Mouse (Mus musculus): ENCODE results near the gene Cep41. TPM values are rescaled to one million over a fixed set of nuclear protein-coding genes. Genes with fewer than 3 reads are reported as not detected.

The Cep41 gene
- total RNA-seq, 2 experiments from 2014 or later: 0.77 to 3.5 TPM

DNA sequence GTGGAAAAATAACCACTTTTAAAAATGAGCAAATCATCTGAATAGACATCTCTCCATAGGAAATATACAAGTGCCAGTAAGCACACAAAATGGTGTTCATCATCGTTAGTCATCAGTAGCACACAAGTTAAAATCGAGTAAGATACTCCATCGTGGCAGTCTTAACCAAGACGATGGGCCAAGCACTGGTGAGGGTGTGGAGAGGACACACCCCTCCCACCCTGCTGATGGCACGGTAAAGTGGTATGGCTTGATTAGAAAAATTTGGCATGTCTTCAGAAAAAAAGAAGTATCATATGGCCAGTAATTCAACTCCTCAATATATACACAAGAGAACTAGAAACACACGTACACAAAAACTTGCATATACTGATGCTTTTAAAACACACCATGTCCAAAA lies 17.0 kb downstream of the Cep41 start:
- peak; percentile 89 for ATAC-seq (replicated peaks; ENCODE audit: low FRiP score, poor library complexity, severe bottlenecking)

DNA sequence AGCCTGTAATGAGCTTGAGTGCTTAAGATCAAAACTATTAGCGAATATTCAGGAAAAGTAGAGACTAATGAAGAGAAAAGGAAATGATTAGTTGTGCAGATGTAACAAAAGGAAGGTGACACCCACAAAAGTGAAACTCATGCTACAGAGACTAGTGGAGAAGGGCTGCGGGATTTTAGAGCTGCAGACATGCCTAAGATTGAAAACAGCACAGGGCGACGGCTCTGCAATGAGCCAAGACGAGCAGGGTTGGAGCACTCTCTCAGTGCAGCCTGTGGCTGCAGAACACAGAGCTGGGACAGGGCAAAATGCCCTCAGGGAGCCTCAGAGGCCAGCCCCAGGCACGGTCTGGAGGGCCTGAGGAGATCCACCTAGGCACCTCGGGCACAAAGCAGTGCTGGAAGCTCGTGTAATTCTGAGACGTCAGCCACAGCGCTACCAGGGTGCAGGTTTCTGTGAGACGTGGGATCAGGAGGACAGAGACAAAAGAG lies 18.2 kb downstream of the Cep41 start:
- ATAC-seq (replicated peaks; ENCODE audit: low FRiP score, poor library complexity, severe bottlenecking): 0 out of 2 replicates have a peak, but pooled peaks have one; percentile 37

DNA sequence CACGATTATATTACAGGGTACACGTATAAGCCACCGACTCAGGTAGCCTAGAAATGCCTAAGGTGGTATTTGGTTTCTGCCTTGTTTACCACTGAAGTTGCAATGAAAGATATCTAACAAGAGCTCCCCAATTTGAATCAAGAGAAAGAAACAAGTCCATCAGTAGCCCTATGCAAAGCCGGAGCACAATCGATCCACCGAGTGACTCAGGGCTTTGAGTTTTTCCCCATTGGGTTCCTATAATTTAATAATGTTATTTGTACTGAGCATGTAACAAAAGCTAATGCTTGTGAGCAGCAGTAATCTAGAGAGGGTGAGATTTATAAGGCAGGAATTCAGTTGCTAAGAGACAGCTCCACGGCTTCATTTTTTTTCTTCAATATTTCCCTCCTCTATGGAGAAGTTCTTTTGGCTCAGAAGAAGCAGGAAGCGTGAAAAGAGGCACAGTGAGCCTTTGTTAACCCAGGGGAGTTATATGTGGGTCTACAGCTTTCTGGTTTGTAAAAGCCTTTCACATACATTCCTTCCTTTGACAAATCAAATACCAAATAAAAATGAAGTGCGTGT lies 18.8 kb downstream of the Cep41 start:
- no peak for ATAC-seq (replicated peaks; ENCODE audit: low FRiP score, poor library complexity, severe bottlenecking)

DNA sequence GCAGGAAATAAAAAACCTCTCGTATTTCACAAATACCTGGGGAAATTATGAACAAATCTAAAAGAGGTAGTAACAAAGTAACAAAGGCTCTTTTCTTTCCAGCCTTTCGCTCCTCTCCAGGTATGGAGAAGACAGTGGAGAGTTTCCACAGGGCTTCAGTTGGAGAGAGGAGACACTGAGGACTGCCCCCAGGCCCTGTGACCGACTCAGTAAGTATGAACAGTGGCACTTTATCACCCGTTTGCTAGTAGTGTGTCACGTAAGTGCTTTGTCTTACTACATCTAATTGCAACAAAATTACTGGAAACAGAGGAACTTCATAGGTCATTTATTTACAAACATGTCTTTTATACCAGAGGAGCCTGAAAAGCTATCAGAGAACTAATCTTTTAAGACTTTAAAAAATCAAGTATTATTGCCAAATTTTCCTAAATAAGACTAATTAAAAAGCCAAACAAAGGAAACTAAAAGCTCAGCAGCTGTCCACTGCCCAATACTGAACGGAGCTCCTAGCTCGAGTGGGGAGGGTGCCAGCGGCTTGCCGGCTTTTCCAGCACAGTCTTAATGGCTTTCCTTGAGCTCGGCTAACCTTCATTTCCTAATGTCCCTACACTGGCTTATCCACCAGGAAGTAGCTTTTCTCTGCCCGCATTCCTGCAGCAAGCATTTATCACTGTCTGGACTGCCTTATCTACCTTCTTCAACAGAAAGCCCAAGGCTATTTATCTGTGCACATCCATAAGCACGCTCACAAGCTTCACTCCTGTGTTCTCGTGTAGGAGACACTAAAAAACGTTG lies 19.6 kb downstream of the Cep41 start:
- peak; percentile 19; the same call in 1 of the 2 replicates for ATAC-seq (replicated peaks; ENCODE audit: low FRiP score, poor library complexity, severe bottlenecking)

DNA sequence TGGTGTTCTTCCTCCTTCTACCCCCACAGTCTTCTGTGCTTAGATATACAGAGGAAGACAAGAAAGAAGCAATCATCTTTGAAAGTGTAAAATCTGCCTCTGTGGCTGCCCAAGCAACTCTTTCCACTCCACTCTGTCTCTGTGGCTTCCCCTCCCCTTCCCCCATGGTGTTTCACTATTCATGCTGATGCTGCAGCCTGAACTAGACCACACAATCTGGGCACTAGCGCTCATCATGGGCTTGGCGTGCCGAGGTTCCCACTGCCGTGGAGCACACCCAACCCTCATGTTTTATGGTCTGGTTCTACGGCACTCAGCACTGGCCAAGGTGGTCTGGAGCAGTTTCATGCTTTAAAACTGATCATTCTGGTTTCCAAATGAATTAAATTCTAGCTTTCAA lies 21.9 kb downstream of the Cep41 start:
- ATAC-seq (replicated peaks; ENCODE audit: low FRiP score, poor library complexity, severe bottlenecking): no peak

DNA sequence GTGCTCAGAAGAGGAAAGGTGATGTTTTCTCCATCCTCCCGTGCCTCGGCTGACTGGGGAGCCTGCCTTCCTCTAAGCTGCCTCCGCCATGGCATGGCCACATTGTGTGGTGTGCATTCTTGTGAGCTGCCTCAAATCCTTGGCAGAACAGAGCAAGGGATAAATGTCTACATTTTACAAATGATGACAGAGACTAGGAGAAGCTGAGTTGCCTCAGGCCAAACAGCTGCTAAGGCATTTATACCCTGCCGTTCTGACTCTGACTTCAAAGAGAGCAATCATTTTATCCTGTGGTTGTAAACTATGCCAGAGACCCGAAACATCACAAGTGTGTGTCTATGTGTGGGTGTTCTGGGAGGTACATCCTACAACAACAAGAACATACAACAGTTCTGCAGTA lies 26.0 kb downstream of the Cep41 start:
- ATAC-seq (replicated peaks; ENCODE audit: low FRiP score, poor library complexity, severe bottlenecking): no peak

DNA sequence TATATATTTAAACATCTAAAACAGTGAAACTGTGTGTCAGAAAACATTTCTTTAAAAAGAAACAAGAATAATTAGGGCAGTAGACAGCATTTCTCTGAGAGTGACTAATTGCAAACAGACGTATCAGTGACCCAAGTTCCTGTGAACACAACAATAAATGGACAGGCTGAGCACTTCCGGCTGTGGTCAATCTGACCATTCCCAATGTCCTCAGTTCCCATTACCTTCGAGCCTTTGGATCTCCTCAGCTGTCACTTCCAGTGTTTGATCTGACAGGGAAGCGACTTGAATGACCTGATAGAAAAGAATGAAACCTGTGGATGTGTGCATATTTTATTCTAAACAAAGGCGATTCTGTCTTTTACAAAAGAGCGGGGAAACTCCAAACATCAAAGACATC lies 27.5 kb downstream of the Cep41 start:
- ATAC-seq (replicated peaks; ENCODE audit: low FRiP score, poor library complexity, severe bottlenecking): no peak

DNA sequence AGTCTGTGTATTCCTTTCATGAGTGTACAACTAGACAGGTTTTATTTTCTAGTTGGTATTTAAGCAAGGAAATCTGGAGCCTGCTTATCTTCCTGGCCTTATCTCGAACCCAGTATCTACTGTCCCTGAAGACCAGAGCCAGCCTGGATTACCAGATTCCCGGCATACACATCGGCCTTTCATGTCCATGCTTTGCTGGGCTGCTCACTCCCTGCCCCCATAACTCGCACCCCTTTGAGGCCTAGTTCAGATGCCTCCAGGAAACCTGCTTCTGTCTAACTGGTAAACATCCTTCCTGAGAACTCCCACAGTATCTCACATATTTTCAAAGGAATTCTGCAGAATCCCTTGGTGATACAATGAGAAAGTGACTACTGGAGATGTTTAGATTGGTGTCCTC lies 28.3 kb downstream of the Cep41 start:
- no peak for ATAC-seq (replicated peaks; ENCODE audit: low FRiP score, poor library complexity, severe bottlenecking)

DNA sequence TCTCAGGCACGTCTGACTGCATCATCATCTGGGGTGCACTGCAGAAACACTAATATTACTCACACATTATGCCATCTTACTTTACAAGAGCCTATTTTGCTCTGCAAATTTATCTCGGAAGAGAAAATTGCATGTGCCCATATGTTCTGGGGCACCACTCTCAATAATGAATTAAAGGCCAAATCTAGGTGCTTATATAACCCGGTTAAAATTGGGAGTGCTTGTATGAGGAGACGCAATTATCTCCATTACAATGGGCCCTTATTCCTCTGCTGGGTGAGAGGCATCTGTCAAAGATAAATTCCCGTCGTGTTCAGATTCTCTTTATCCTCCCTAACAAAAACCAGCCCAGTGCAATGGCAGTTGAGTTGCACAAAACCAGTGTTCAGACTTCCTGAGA lies 28.8 kb downstream of the Cep41 start:
- ATAC-seq (replicated peaks; ENCODE audit: low FRiP score, poor library complexity, severe bottlenecking): no peak

DNA sequence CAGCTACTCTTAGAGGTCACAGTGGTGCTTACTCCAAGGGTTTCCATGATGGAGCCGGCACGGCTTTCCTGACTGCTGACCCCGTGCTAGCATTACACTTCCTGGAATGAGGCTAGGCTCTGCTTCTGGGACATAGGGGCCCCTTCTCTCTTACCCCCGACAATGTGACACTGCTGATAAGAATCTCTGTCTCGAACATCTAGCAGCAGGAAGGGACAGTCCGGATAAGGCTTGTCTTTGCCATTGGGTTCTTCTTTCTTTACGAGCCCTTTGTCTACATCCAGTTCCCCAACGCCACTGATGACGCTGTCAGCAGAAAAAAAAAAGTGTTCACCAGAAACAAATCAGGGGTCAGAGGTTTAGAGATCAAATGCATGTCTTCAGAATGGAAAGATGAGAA lies 34.9 kb downstream of the Cep41 start:
- ATAC-seq (replicated peaks; ENCODE audit: low FRiP score, poor library complexity, severe bottlenecking): no peak

DNA sequence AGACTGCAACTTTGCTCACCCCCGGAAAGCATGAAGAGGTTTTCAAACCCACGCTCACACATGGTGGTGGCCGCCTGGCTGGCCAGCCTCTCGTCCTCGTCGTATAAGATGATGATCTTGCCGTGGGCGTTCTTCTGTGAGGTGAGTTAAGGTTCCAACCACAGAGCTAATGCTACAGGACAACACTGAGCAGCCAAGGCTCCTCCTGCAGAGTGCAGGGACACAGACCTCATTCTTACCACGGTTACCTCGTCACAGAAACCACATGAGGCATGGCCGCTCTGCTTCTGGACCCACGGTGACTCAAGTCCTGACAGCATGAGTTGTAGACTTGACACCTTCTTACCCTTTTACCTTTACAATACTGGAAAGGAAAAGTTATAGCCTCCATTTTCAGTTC lies 36.3 kb downstream of the Cep41 start:
- ATAC-seq (replicated peaks; ENCODE audit: low FRiP score, poor library complexity, severe bottlenecking): no peak

DNA sequence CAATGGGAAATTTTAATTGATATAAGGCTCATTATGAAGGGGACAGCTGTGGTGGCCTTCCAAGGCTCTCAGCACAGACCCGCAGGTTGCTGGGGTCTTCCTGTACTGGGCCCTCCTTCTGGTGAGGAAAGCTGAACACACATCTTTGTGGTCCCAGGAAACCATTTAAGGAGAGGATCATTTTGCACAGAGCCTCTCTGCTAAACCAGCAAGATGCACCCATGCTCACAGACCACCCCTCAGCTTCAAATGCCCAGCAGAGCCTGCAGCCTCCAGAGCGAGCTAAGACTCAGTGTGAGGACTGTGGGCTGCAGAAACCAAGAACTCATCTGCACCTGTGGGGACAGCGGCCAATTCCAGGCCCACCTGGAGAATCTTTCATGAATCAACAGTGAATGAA lies 38.6 kb downstream of the Cep41 start:
- no peak for ATAC-seq (replicated peaks; ENCODE audit: low FRiP score, poor library complexity, severe bottlenecking)

DNA sequence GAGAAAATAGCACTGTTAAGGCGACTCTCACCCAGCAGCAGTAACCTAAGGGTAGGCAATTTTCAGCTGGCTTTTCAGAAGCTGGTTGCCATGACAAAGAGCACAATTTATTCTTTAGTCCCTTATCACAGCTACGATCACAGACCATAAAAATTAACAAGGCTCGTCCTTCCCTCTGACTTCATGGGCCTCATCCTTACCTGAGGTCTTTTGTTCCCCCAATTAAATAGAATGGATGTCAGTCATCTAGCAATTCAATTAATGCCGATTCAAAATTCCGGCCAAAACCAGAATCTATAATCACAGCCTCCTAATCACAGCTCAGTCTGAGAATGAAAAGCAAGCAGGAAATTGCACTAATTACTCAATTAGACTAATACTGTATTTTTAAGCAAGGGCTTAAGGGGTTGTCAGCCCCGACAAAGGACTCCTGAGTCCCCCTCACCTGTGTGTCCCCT lies 39.1 kb downstream of the Cep41 start:
- ATAC-seq (replicated peaks; ENCODE audit: low FRiP score, poor library complexity, severe bottlenecking): no peak

DNA sequence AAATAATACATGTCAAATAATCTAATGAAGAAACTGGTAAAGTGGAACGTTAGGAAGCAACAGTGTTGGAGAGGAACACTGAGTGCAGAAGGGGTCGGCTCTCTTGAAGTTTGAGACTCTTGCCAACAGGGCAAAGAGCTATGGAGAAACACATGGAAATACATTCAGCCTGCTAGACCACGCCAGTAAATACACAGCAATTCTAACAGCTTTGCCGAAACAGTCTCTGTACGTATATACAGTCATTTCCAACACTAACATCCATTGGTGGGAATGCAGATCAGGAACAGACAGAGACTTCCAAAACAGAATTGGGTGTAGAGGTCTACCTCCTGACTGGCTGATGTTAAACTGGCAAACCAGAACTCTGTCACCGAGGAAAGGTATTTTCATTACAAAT lies 40.0 kb downstream of the Cep41 start:
- ATAC-seq (replicated peaks; ENCODE audit: low FRiP score, poor library complexity, severe bottlenecking): no peak

DNA sequence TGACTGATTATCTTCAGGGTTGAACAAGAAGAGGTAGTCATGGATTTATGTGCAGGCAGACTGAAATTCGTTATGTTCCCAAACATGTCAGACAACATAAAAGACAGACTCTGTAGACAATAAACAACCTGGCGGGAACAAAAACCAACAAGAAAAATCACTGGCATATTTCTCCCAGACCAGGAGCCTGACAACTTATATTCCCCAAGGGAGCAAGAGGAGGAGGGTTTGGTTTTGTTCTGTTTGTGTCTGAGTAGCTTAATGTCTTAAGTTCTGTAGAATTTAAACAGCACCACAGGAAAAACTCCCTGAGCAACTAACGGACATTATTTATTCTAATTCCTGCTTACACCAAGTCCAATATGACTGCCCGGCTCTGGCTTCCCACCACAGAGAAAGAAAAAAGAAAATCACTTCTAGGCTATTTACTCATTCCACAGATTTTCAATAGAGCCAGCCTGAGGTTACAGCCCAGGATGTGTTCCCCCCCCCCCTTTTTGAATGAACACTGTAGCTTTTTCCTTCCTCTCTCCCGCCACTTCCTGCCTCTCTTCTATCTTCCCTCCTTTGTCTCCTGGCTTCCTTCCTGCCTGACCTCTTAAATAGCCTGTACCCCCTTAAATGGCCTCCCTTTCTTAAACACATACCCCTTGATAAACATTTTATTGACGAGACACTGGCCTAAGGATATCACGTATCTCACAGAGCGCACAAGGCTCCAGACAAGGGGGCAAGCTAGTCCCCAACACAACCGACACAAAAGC lies 40.9 kb downstream of the Cep41 start:
- ATAC-seq (replicated peaks; ENCODE audit: low FRiP score, poor library complexity, severe bottlenecking): no peak

DNA sequence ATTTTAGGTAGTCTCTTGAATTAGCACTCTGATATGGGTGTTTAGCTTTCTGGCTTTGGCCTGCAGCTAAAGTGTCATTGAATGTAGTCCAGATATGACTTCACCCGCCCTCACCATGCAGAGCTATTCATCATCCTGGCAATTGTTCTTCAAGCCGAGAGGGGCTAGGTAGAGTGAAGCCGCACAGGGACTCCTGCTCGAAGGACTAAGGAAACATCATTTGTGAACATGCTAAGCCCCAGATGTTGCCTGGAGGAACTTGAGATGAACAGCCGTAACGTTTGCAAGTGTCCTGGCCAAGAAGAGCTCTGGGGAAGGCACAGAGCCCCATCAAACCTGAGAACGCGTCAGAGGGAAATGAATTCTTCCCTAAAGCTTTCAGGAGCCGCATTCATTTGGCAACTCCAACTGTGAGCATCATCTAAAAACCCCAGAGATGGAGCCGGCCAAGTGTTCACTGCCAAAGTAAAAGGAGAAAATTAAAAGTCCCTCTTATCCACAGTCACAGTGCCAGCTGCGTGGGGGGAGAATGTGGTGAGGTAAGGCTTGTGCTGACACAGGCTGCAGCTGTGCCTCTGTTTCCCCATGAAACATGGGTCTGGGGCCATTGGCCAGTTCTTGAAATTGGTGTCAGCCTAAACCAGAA lies 43.8 kb downstream of the Cep41 start:
- ATAC-seq (replicated peaks; ENCODE audit: low FRiP score, poor library complexity, severe bottlenecking): no peak

DNA sequence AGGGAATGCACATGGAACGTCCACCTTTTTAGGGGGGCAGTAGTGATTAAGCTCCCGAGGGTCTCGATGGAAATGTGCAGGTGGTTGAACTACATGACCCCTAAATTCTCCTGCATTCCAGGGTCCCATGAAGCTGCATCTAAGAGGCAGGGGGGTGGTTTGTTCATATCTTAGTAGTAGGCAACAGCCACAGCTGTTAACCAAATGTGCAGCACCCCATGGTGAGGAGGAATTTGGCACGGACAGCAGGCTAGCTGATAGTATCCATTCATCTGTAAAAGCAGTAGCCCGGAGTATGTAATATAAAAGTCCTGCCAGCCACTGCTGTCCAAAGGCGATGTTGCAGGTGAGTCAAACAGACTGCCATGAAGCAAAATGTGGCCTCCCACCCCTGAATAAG lies 48.2 kb downstream of the Cep41 start:
- ATAC-seq (replicated peaks; ENCODE audit: low FRiP score, poor library complexity, severe bottlenecking): no peak

DNA sequence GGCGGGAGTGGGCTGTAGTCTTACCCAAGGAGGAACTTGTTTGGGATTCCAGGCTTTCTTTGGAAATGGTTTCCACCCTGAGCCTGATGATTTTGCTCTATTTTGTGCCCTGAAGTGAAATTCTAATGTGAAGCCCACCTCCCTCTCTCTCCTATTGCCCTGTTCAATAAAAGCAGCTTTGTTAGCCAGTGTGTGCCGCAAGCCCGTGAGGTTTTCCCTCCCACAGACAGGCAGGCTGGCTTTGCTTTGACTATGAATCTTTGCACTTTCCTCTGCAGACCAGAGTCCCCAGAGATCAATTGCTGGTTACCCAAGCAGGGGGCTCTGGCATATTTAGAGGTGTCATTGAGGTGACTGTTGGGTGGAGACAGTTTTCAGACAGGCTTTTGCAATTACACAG lies 49.1 kb downstream of the Cep41 start:
- ATAC-seq (replicated peaks; ENCODE audit: low FRiP score, poor library complexity, severe bottlenecking): no peak

DNA sequence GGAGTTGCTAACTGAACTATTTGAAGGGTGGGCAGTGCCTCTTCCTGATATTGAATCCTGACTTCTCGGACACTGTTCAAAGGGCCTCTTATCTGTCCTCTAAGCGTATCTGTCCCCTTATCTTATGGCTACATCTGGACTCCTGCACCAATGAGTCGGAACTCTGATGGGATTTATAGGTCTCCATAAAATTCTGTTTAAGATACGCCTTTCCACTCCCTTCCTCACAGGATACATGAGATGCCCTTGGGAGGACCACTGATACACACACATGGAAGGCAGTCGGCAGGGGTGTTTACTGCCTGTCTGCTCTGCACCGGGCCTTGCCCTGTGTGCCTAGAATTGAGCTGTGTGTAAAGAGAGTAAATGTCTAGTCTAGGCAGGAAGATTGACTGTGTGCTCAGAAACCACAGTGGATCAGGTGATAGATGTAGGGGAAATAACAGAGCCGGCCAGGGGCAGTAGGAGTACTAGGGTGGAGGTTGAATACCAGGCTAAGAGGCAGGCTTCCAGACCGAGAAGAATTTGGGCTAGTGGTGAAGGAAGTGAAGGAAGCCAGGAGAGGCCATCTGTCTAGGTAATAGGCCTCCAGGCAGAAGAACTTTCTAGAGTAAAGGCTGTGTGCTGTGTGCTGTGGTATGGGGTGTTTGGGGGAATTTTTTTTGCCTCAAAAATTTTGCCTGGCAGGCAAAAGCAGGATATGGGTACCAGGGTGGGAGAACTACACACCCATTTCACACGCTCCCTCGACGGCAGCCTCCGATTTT lies 49.7 kb downstream of the Cep41 start:
- no peak for ATAC-seq (replicated peaks; ENCODE audit: low FRiP score, poor library complexity, severe bottlenecking)
